Mouse (Mus musculus) myocyte (in vitro differentiated cells): ENCODE measurements around the gene Stat3.

Experiments used
- CEBPB ChIP-seq: IDR thresholded peaks from 2 replicates; pipeline ENCODE4 v1.6.1; 2011; ENCODE audit warnings: mild to moderate bottlenecking, moderate library complexity; ENCODE audit not compliant: poor library complexity, insufficient read depth, severe bottlenecking
- E2F4 ChIP-seq: IDR thresholded peaks from one replicate; pipeline ENCODE4 v1.6.1; 2011; ENCODE audit warnings: mild to moderate bottlenecking, control low read depth, moderate library complexity; ENCODE audit not compliant: insufficient read depth
- MAX ChIP-seq: IDR thresholded peaks from one replicate; pipeline ENCODE4 v1.6.1; 2011; ENCODE audit warnings: low read depth, mild to moderate bottlenecking, control low read depth
- MYOD1 ChIP-seq, 3 experiments: IDR thresholded peaks; one replicate each; pipeline ENCODE4 v1.6.1; 2011; ENCODE audit warnings: control low read depth in 2 of 3, low read depth in 2 of 3, mild to moderate bottlenecking in 2 of 3, moderate library complexity in 1 of 3; ENCODE audit not compliant: insufficient read length in 2 of 3, control insufficient read depth in 1 of 3
- MYOG ChIP-seq, 3 experiments: IDR thresholded peaks; one replicate each; pipeline ENCODE4 v1.6.1; 2011; ENCODE audit warnings: control low read depth in 2 of 3, low read depth in 2 of 3, mild to moderate bottlenecking in 2 of 3; ENCODE audit not compliant: insufficient read length in 2 of 3, control insufficient read depth in 1 of 3, insufficient read depth in 1 of 3
- POLR2A ChIP-seq: IDR thresholded peaks from one replicate; pipeline ENCODE4 v1.6.1; 2011; ENCODE audit warnings: low read depth, mild to moderate bottlenecking, control low read depth, moderate library complexity; ENCODE audit not compliant: insufficient read length
- POLR2AphosphoS2 ChIP-seq: IDR thresholded peaks from one replicate; pipeline ENCODE4 v1.6.1; 2011; ENCODE audit warnings: low read depth, control low read depth; ENCODE audit not compliant: insufficient read length
- SRF ChIP-seq: IDR thresholded peaks from one replicate; pipeline ENCODE4 v1.6.1; 2011; ENCODE audit warnings: low read depth; ENCODE audit not compliant: control insufficient read depth, insufficient read length
- TCF12 ChIP-seq: IDR thresholded peaks from one replicate; pipeline ENCODE4 v1.6.1; 2011; ENCODE audit warnings: mild to moderate bottlenecking, control low read depth; ENCODE audit not compliant: poor library complexity, insufficient read depth, severe bottlenecking
- TCF3 ChIP-seq: IDR thresholded peaks from one replicate; pipeline ENCODE4 v1.6.1; 2011; ENCODE audit warnings: low read depth, control low read depth; ENCODE audit not compliant: insufficient read length
- USF1 ChIP-seq: IDR thresholded peaks from one replicate; pipeline ENCODE4 v1.6.1; 2011; ENCODE audit warnings: low read depth, mild to moderate bottlenecking, control low read depth, moderate library complexity

GRCm38 (mm10) chr11:100957915-100958469 is 18.7 kb upstream of the Stat3 start:
- TF ChIP-seq TCF12 (no peak), POLR2A (no peak), MAX (no peak), E2F4 (no peak), MYOD1 (IDR thresholded peaks at IDR 0.05; ENCODE audit: control insufficient read depth in 1 of 3, insufficient read length in 2 of 3, low read depth in 2 of 3) (no peak), MYOG (IDR thresholded peaks at IDR 0.05; ENCODE audit: control insufficient read depth in 1 of 3, insufficient read depth in 1 of 3, insufficient read length in 2 of 3, low read depth in 2 of 3) (no peak), CEBPB (no peak), SRF (no peak), TCF3 (no peak), USF1 (no peak), POLR2AphosphoS2 (no peak)
